Mouse (Mus musculus) regulatory T cell (primary cell): ENCODE results near the gene Rbms2.
"Not testable (repeated sequence)": the region's sequence is repeated elsewhere in the genome, so short reads cannot be mapped to it uniquely, and the experiment has no call there.

Experiments
- in situ Hi-C: fragments of 300-600 bp; cut with MboI, MseI; formaldehyde crosslinking; loops from one replicate; pipeline ENCODE4 v1.15.1; 2025; ENCODE audit warnings: high pct_unique_total_duplicates

The Rbms2 gene

DNA sequence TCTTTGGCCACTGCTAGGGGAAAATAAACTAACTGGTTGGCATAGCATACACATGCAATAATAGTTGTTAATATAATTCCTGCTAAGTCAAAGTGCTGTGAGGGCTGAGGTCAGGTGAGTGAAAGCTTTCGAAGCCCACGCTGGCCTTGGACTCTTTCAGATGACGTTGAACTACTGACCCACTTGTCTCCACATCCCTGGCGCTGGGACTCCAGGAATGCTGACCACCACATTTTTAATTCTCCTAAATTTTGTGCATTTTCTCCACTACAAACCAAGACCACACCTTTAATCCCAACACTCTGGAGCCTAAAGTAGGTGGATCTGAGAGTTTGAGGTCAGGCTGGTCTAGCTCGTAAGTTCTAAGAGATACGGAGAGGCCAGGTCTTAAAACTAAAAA is 13.0 kb upstream of the Rbms2 start:
- in situ Hi-C loops: loop anchor here (5.0 kb wide), 1 partner anchor 96 kb away; no protein-coding TSS in a partner anchor

DNA sequence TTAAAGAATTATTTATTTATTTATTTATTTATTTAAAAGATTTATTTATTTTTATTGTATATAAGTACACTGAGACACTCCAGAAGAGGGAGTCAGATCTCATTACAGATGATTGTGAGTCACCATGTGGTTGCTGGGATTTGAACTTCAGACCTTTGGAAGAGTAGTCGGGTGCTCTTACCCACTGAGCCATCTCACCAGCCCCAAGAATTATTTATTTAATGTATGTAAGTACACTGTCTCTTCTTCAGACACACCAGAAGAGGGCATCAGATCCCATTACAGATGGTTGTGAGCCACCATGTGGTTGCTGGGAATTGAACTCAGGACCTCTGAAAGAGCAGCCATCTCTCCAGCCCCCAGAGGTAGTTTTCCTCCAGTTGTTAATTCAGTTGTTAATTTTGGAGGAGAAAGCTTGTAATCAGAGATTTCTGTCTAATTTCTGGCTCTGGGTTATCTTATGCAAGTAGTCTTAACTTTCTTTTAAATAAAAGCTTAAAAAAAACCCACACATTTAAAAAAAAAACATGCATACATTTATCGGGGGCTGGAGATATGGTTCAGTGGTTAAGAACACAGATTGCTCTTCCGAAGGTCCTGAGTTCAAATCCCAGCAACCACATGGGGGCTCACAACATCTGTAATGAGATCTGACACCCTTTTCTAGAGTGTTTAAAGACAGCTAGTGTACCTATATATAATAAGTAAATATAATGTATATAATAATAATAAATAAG is 12.1 kb upstream of the Rbms2 start:
- in situ Hi-C loops: loop anchor here (5.0 kb wide), 1 partner anchor 95 kb away; no protein-coding TSS in a partner anchor

DNA sequence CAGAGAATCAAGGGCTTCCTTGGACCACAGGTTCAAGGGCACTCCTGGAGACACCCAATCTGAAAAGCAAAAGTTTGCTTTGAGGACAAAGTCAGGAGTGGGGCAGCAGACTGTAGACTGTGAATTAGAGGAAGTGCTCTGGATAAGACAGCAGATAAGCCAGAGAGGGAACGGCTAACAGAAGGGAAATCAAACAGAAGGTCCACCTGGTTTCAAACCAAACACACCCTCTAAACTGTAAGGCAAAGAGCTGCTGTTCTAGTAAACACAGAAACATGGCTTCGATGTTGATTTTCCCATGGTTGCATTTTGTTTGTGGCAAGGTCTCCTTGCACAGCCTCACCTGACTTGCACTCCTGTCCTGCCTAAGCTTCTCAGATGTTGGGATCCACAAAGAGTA is 11.4 kb upstream of the Rbms2 start:
- in situ Hi-C loops: loop anchor here (5.0 kb wide), 1 partner anchor 94 kb away; no protein-coding TSS in a partner anchor

DNA sequence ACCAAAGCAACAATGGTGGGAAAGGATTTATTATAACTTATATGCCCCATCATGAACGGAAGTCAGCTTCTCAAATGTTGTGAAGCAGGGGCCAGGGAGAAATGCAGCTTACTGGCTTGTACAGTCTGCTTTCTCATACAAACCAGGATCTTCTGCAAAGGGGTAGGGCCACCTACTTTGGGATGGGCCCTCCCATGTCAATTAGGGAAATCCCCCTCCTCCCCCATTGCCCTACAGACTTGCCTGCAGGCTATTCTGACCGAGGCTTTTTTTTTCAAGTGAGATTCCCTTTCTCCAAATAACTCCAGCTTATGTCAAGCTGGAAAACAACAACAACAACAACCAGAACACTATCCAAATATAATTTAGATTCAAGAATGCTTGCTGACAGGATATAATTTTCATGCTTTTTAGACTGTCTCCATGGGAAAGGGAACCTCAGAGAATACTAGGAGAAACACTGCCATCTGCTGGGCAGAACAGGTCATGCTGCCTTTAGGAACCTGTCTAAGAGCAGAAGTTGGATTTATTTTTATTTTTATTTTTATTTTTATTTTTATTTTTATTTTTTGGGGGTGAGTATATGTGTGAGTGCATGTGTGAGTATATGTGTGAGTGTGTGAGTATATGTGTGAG is 8.3 kb upstream of the Rbms2 start:
- in situ Hi-C loops: loop anchor here (5.0 kb wide), 1 partner anchor 46 kb away; no protein-coding TSS in a partner anchor

DNA sequence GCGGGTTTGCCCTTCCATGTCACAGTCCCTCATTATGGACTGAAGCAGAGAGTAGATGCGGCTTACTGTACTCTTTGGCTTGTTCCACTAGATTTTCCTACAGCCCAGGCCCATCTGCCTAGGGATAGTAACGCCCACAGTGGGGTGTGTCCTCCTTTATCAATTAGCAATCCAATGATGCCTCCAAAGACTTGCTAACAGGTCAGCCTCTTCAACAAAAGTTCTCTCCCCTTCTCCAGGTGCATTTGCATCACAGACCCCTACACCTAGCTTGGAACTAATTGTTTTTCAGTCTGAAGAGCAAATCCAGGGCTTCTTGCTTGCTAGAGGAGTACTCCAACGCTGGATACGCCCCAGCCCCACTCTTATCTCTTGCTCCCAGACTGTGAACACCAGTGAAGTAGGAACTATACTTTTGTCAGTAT is 7.1 kb upstream of the Rbms2 start:
- in situ Hi-C loops: loop anchor here (5.0 kb wide), 1 partner anchor 45 kb away; no protein-coding TSS in a partner anchor

DNA sequence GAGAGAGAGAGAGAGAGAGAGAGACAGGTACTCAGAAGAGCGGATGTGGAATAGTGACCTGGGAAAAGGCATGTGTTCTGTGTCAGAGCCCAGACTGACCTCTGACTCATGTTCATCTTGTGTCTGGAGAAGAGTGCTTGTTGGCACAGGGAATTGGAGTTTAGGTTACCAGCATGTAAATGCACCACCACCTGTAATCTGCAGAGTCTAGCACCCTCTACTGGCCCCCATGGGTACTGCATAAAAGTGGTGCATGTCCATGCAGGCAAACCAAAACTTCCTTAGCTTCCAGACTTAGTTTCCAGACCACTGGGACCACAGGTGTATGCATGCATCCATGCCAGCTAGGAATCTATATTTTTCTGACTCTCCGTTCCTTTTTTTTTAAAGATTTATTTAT is 5.9 kb upstream of the Rbms2 start:
- in situ Hi-C loops: loop anchor here (5.0 kb wide), 1 partner anchor 44 kb away; no protein-coding TSS in a partner anchor

DNA sequence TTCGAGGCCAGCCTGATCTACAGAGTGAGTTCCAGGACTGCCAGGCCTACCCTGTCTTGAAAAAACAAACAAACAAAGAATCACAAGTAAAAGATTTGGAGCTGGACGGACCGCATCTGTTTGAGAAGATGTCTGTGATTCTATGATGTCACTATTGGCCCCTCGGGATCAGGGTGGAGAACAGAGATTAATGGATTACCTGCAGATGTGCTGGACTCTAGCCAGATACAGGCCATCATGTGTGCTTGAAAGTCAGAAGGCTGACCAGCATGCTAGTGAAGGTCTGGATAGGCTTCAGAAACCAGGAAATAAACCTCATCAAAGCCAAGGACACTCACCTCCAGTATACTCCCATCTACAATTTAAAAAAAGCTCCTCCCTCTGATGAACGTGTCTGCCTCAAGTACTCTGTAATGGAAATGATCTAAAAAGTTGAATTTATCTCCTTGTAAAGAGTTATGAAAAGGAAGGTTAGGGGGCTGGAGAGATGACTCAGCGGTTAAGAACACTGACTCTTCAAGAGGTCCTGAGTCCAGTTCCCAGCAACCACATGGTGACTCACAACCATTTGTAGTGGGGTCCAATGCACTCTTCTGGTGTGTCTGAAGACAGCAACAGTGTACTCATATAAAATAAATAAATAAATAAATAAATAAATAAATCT is 5.3 kb upstream of the Rbms2 start:
- in situ Hi-C loops: loop anchor here (5.0 kb wide), 1 partner anchor 43 kb away; no protein-coding TSS in a partner anchor

DNA sequence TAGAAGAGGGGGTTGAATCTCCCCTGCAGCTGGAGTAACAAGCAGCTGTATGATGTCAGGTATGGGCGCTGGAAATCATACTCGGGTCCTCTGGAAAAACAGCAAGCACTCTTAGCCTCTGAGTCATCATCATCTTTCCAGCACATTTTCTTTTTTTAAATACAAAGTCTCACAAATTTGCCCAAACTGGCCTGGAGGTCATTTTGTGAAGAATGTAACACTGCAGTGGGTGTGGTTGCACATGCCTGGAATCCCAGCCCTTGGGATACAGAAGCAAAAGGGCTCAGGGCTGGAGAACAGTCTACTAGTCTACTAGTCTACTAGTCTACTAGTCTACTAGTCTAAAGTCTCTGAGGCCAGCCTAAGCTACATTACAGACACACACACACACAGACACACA is 4.2 kb upstream of the Rbms2 start:
- in situ Hi-C loops: no loop called here

DNA sequence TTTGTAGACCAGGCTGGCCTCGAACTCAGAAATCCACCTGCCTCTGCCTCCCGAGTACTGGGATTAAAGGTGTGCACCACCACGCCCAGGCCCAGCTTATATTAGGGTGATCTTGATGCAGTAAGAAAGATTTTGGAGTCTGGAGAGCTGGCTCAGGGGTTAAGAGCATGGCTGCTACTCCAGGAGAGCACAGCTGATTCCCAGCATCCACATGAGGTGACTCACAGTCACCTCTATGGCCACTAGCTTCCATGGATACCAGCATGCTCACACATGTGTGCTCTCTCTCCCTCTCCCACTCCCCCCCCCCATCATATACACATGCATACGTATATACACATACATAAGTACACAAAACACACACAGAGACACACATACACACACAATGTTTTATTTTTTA is 2.8 kb downstream of the Rbms2 start:
- in situ Hi-C loops: no loop called here

DNA sequence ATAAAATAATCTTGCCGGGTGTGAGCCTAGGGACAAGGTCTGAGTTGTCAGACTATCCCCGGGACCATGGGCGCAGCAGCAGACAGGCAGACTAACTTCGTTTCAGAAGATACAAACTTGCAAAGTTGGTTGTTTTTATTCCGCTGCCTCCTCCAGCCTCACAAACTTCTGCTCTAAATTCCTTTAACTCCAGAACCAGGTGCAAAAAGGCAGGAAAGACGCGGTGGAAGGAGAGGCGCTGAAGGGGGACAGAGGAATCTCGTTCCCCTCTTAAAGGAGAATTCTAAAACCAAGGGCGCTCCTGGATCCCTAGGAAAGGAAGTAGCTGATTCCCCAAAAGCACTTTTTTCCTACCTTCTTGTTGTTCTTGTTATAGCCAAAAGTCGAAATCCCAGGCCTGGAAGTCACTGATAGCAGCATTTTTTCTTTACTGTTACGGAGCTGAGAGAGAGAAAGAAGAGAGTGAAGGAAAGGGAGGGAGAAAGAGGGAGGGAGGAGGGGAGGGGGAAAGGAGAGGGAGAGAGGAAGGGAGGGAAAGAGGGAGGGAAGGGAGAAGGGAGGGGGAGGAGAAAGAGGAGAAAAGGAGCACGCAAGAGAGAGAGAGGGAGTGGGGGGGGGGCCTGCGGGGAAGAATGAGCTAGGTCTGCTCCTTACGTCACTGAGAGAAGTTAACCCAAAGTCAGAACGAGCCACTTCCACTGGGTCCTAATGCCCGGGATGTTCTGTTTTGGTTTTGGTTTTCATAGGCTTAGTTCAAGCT is 3.9 kb downstream of the Rbms2 start:
- in situ Hi-C loops: no loop called here

DNA sequence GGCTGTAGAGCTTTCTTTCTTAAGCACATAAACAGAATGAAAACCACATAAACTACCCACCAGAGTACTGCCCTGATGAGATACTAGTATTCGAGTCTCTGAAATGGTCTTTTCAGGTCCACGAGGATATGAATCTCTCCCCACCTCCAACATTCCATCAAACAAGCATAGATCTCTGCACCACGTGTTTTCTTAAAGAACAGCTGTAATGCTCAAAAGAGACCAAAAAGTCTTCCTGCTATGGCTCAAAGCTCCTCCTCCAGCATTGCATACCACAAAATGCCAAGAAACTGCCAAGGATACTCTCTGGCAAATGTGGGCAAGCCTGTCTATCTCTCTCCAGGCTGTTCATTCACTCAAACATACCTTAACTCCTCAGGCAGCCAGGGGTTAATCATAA is 4.8 kb downstream of the Rbms2 start:
- in situ Hi-C loops: no loop called here

DNA sequence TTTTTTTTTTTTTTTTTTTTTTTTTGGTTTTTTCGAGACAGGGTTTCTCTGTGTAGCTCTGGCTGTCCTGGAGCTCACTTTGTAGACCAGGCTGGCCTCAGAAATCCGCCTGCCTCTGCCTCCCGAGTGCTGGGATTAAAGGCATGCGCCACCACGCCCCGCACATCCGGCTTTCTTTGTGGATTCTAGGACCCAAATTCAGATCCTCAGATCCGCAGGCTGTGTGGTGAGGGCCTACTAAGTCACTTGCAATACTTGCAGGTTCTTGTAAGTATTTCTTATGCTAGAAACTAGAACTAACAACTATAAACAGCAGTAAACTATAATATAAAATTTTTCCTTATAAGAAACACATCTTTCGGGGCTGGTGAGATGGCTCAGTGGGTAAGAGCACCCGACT is 8.7 kb downstream of the Rbms2 start:
- in situ Hi-C loops: not testable (repeated sequence)

DNA sequence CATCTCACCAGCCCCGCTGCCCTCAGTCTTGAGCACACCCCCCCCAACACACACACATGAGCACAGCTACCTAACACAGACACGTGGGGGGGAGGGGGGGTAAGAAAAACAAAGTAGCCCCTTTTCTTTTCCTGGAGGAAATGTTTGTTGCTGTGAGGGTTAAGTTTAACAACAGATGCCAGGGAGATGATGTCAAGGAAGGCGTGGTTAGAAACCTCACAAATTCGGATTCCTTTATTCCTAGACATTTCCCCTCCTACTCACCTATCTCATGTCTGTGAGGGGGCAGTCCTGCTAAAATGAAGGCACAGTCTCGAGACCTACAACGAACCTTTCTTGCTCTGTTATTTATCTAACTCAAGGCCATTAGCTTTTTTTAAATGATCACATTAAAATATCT is 13.0 kb downstream of the Rbms2 start:
- in situ Hi-C loops: no loop called here

DNA sequence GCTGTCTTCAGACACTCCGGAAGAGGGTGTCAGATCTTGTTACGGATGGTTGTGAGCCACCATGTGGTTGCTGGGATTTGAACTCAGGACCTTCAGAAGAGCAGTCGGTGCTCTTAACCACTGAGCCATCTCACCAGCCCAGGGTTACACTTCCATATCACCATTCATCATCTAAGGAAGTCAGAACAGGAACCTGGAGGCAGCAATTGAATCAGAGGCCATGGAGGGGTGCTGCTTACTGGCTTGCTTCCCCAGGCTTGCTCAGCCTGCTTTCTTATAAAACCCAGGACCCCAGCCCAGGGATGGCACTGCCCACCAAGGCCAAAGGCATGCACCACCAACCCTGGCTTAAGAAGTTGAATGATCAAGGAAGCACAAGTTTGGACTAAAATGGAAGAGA is 14.4 kb downstream of the Rbms2 start:
- in situ Hi-C loops: not testable (repeated sequence)

DNA sequence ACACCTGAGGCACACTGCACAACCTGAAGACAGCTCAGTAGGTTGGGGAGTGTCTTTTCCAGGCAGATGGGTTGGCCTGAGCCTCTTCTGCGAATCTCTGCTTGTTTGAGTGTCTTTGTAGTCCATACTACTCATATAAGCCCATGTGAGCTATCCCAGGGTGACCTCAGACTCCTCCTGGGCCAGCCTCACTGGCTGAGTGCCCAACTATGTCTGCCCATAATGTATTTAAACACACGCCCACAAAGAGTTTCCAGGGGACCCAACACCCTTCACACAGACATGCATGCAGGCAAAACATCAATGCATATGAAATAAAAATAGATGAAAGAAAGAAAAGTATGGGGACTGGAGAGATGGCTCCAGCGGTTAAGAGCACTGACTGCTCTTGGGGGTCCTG is 26.1 kb downstream of the Rbms2 start:
- in situ Hi-C loops: no loop called here

DNA sequence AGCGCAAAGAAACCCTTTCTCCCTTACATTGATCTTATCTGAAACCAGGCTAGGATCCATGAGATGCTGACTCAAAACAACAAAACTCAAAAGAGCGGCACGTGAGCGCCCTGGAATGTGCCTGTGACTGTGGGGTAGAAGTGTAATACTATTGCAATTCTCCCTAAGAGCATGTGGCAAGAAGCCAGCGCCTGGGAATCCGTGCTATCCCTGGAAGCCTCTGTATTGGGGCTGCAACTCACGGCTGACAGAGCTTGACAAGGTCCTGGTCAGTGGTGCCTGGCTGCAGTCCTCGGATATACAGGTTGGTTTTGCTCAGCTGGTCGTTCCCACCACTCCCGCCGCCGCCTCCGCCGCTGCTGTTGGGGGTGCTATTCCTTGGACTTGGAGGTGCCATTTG is 29.2 kb downstream of the Rbms2 start:
- in situ Hi-C loops: no loop called here

DNA sequence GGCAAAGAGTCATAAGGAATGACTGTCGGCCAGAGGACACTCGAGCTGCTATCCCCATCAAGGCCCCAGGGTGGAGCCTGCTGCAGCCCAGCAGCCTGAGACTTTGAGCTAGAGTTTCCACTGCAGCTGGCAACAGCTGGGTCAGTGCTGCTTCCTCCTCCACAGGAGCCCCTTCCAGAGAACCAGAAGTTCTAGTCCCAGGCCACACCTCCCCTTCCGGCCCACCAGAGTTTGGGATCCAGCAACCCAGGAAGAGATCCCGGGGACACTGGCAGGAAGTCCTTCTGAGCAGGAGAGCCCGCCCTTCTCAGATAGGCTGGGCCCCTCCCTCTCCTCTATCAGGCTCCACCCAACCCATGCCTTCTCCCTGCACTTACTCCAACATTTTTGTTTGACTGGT is 30.5 kb downstream of the Rbms2 start:
- in situ Hi-C loops: no loop called here

DNA sequence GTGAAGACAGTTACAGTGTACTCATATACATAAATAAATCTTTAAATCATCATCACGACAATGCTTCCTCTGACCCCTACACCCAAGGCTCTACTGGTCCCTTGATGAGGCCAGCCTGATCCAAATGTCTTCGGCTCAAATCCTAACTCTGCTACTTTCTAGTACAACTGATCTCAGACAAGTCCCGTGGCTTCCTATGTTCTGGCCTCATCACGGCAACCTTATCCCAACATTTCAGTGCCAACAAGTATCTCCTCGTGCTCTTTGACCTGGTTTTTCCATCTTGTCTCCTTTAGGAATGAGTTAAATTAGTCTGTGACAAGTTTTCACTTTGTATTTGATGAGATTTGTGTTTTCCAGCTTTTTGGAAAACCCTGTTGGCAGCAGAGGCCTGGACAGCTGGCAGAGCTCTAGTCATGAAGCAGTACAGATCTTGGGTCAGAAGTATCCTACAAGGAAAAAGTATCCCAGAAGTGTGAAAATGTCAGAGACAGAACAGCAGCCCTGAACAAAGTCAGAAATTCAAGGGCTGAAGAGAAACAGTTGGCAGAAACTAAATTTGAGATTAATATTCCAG is 31.2 kb downstream of the Rbms2 start:
- in situ Hi-C loops: no loop called here

DNA sequence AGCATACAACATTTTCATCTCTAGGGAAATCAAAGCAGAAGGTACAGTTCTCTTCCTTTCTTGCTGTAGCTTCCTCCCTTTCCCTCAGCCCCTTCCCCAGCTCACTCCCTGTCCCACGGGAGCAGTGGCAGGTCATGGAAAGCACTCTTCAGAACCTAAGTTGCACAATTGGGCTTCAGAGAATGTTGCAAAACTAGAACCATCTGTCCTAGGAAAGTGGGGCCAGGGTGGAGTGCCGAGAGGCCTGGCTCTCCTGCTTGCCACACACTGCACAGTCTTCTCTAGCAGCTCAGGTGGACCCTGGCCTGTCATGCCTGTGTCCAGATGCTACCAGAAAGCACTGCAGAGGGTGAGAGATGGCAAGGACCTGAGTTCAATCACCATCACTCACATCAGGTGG is 35.1 kb downstream of the Rbms2 start:
- in situ Hi-C loops: loop anchor here (5.0 kb wide), 1 partner anchor 42 kb away; no protein-coding TSS in a partner anchor

DNA sequence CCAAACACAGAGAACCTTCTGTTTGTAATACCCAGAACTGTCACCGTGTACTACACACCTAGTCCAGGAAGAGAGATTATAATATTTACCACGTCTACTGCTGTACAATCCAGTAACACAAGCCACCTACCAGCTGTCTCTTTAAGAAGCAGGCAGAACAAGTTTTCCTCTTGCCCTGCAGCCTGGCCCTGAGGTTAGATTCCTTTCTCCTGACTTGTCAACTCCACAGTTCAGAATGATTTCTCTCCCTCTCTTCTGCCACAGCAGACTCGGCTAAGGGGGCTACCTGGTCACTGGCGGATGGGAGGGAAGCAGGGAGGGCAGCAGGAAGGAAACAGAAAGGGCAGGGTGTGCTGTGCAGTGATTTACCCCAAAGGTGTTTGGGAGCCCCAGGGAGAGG is 36.4 kb downstream of the Rbms2 start:
- in situ Hi-C loops: loop anchor here (5.0 kb wide), 1 partner anchor 44 kb away; no protein-coding TSS in a partner anchor

DNA sequence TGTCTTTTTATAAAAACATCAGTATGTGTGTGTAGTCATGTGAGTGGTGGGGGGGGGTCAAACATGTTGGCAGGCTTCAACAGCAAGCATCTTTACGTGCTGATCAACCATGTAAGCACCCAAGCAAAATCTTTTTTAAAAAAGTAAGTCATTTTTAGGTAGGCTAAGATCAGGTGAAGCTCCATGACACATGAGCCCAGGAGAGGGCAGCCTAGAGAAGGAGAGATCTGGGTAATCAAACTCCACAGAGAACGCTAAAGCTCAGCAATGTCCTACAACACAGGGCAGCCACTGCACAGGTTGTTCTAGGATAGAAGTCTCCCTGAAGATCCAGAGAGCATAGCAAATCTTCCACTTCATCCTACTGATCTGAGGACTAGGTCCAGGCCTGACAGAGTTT is 37.9 kb downstream of the Rbms2 start:
- in situ Hi-C loops: loop anchor here (5.0 kb wide), 1 partner anchor 45 kb away; no protein-coding TSS in a partner anchor
